Mouse (Mus musculus) heart, embryonic 14.5 days (tissue): ENCODE results near the gene Dync1i1. TPM values are rescaled to one million over a fixed set of nuclear protein-coding genes. Genes with fewer than 3 reads are reported as not detected.

Source experiments
- ATAC-seq: fragments of 200-750 bp; cut with Nextera tagmentation; 2 replicates; pipeline ENCODE4 v1.8.0; 2017; ENCODE audit warnings: low read depth, moderate TSS enrichment; ENCODE audit not compliant: insufficient number of reproducible peaks, insufficient read depth, low FRiP score
- H3K27ac ChIP-seq, 2 experiments: fragments of 200-500 bp in 1 of 2; fragments of 300-500 bp in 1 of 2; sonication (generic) in 1 of 2; replicated peaks in 1 of 2; 2 replicates each; pipeline ENCODE4 v1.5.1; 2012 to 2014; ENCODE audit warnings: low read depth in 2 of 2, low read length in 2 of 2, control low read depth in 1 of 2, mild to moderate bottlenecking in 1 of 2, mixed read lengths in 1 of 2; ENCODE audit not compliant: control insufficient read depth in 1 of 2, insufficient read depth in 1 of 2
- H3K27me3 ChIP-seq: fragments of 300-500 bp; sonication (generic); 2 replicates; pipeline ENCODE4 v1.6.1; 2014; ENCODE audit warnings: mild to moderate bottlenecking, low read length, control low read depth; ENCODE audit not compliant: control insufficient read depth, insufficient read depth
- H3K36me3 ChIP-seq: fragments of 300-500 bp; sonication (generic); 2 replicates; pipeline ENCODE4 v1.6.1; 2014; ENCODE audit warnings: mild to moderate bottlenecking, control low read depth, low read length, mixed read lengths; ENCODE audit not compliant: control insufficient read depth, insufficient read depth
- H3K4me1 ChIP-seq, 2 experiments: fragments of 200-500 bp in 1 of 2; fragments of 300-500 bp in 1 of 2; sonication (generic) in 1 of 2; 2 replicates each; pipeline ENCODE4 v1.6.1; 2012 to 2014; ENCODE audit warnings: low read length in 2 of 2, control low read depth in 1 of 2, mixed read lengths in 1 of 2; ENCODE audit not compliant: control insufficient read depth in 2 of 2, insufficient read depth in 2 of 2
- H3K4me2 ChIP-seq: fragments of 300-500 bp; sonication (generic); 2 replicates; pipeline ENCODE4 v1.6.1; 2014; ENCODE audit warnings: mild to moderate bottlenecking, low read length
- H3K4me3 ChIP-seq, 2 experiments: fragments of 200-500 bp in 1 of 2; fragments of 300-500 bp in 1 of 2; sonication (generic) in 1 of 2; 2 replicates each; pipeline ENCODE4 v1.5.1; 2012 to 2014; ENCODE audit warnings: low read length in 2 of 2, mild to moderate bottlenecking in 2 of 2, control low read depth in 1 of 2, low read depth in 1 of 2, moderate library complexity in 1 of 2; ENCODE audit not compliant: control insufficient read depth in 1 of 2, insufficient read depth in 1 of 2
- H3K9ac ChIP-seq: fragments of 300-500 bp; sonication (generic); 2 replicates; pipeline ENCODE4 v1.6.1; 2014; ENCODE audit warnings: mild to moderate bottlenecking, low read length
- H3K9me3 ChIP-seq: fragments of 300-500 bp; sonication (generic); 2 replicates; pipeline ENCODE4 v1.6.1; 2016; ENCODE audit warnings: low read length, control low read depth; ENCODE audit not compliant: control insufficient read depth
- WGBS: fragments of 180-500 bp; shearing (Covaris S2); extraction: QIAGEN DNeasy Blood & Tissue Kit; methylation state at CpG from one replicate; pipeline ENCODE4 v1.1.7; 2014; 5-methylcytosine and 5-hydroxymethylcytosine counted together
- polyA plus RNA-seq: library from polyadenylated mRNA; unstranded; fragments of >200 nt; fragmentation: Nextera tagmentation; extraction: Ambion mirVana; gene quantifications from 2 replicates; pipeline ENCODE4 v1.2.1, GENCODE M21; 2014

Dync1i1 gene
- polyA plus RNA-seq, 1 experiment from 2014 or later, result 3.3 TPM

DNA sequence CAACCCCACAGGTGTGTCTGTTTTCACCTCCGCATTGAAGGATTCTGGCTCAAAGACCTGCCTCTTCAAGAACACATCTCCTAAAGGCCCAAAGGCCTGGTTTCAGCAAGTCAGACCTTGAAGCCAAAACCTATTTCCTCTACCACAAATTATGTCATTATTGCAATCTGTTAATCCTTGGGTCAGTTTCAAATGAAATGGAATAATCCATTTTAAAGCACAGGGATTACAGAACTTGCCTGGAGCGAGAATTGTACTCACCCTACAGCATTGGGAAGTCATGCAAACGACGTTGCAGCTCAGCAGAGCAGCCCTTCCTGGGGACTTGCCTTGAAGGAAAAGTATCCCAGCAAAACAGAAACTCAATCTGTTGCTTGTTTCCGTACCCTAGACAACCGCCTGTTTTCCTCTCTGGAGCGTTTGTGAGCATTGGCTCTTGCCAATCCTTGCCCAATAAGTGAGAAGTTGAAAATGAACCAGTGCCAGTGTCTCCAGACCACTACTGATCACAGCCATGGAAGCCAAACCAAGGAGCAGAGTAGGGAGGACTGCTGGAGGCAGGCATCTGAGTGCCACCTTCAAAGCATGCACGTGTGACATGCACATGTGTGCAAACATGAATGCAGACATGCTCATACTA lies 241.5 kb downstream of the Dync1i1 start:
- Histone ChIP-seq H3K9me3 (no peaks in the 10 kb centered on the region), H3K4me1 (peaks cover 0 to 8% of the 10 kb centered on the region in 2 experiments; a peak in 2 of 4 replicates), H3K4me3 (no peak overlapping the region), H3K27ac (no peak overlapping the region), H3K9ac (no peak overlapping the region), H3K4me2 (no peak overlapping the region), H3K36me3 (no peaks in the 10 kb centered on the region), H3K27me3 (no peaks in the 10 kb centered on the region)
- WGBS, result 86% methylated on average over 8 of the region's 8 CpGs
- no peak for ATAC-seq

- no peak for ATAC-seq
- no peaks in the 10 kb centered on the region for H3K9me3 ChIP-seq
- 68% methylated on average over 4 of the region's 4 CpGs for WGBS
- H3K9ac ChIP-seq, result no peak overlapping the region
- no peak overlapping the region for H3K4me2 ChIP-seq
- no peak overlapping the region for H3K4me3 ChIP-seq
- no peaks in the 10 kb centered on the region for H3K27me3 ChIP-seq
- no peaks in the 10 kb centered on the region for H3K36me3 ChIP-seq
- no peak overlapping the region for H3K27ac ChIP-seq
- H3K4me1 ChIP-seq, result peaks cover 0 to 8% of the 10 kb centered on the region in 2 experiments; a peak in 2 of 4 replicates
Observed at GRCm38 (mm10) chr6:5967545-5967944, 242.1 kb downstream of the Dync1i1 start.

DNA sequence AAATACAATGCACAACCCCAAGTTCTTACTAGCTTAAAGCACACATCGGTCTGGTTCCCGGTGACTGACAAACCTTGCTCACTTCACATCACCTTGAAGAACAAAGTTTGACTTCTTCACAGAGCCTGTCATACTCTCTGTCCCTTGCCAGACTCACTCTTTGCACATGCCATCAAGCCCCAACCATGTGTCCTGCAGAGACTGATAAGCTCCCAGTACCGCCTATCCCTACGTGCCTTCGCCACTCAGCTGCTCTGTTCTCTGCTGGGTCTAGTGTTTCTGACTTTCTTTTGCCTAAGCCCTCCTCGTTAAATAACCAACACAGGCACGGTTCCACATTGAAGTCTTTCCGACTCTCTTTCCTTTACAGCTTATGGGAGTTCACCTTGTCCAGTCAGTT lies 244.2 kb downstream of the Dync1i1 start:
- Histone ChIP-seq H3K4me1 (peaks cover 0 to 8% of the 10 kb centered on the region in 2 experiments; a peak in 2 of 4 replicates), H3K4me3 (no peak overlapping the region), H3K9me3 (no peaks in the 10 kb centered on the region), H3K9ac (no peak overlapping the region), H3K36me3 (no peaks in the 10 kb centered on the region), H3K27ac (no peak overlapping the region), H3K27me3 (no peaks in the 10 kb centered on the region), H3K4me2 (peak overlapping the region; percentile 16; the same call in 1 of the 2 replicates)
- no peak for ATAC-seq
- WGBS, result 45% methylated on average over 8 of the region's 8 CpGs

GRCm38 (mm10) chr6:5976241-5976640 lies 250.8 kb downstream of the Dync1i1 start:
- H3K4me2 ChIP-seq, result no peak overlapping the region
- WGBS, result 34% methylated on average over 4 of the region's 4 CpGs
- peaks cover 0 to 5% of the 10 kb centered on the region in 2 experiments; a peak in 1 of 4 replicates for H3K4me1 ChIP-seq
- no peak overlapping the region for H3K4me3 ChIP-seq
- no peaks in the 10 kb centered on the region for H3K9me3 ChIP-seq
- H3K27ac ChIP-seq, result peak overlapping the region; percentile 70 to 79
- no peaks in the 10 kb centered on the region for H3K36me3 ChIP-seq
- H3K9ac ChIP-seq, result no peak overlapping the region
- H3K27me3 ChIP-seq, result no peaks in the 10 kb centered on the region
- no peak for ATAC-seq

- ATAC-seq, result no peak
- Histone ChIP-seq H3K9ac (no peak overlapping the region), H3K27ac (peak overlapping the region; percentile 70 to 79), H3K4me1 (peaks cover 0 to 5% of the 10 kb centered on the region in 2 experiments; a peak in 1 of 4 replicates), H3K4me3 (no peak overlapping the region), H3K9me3 (no peaks in the 10 kb centered on the region), H3K4me2 (peak overlapping the region; percentile 23; the same call in 1 of the 2 replicates), H3K36me3 (no peaks in the 10 kb centered on the region), H3K27me3 (no peaks in the 10 kb centered on the region)
- WGBS, result 54% methylated on average over 15 of the region's 15 CpGs
Observed at GRCm38 (mm10) chr6:5977238-5977920, 251.9 kb downstream of the Dync1i1 start.

- Histone ChIP-seq H3K9ac (no peak overlapping the region), H3K36me3 (no peaks in the 10 kb centered on the region), H3K4me3 (no peak overlapping the region), H3K27ac (no peak overlapping the region), H3K9me3 (no peaks in the 10 kb centered on the region), H3K4me2 (no peak overlapping the region), H3K4me1 (peaks cover 9 to 21% of the 10 kb centered on the region in 2 experiments; a peak in 3 of 4 replicates), H3K27me3 (no peaks in the 10 kb centered on the region)
- no peak for ATAC-seq
- 76% methylated on average over 6 of the region's 6 CpGs for WGBS
Observed at GRCm38 (mm10) chr6:5991243-5991642, 265.8 kb downstream of the Dync1i1 start.

DNA sequence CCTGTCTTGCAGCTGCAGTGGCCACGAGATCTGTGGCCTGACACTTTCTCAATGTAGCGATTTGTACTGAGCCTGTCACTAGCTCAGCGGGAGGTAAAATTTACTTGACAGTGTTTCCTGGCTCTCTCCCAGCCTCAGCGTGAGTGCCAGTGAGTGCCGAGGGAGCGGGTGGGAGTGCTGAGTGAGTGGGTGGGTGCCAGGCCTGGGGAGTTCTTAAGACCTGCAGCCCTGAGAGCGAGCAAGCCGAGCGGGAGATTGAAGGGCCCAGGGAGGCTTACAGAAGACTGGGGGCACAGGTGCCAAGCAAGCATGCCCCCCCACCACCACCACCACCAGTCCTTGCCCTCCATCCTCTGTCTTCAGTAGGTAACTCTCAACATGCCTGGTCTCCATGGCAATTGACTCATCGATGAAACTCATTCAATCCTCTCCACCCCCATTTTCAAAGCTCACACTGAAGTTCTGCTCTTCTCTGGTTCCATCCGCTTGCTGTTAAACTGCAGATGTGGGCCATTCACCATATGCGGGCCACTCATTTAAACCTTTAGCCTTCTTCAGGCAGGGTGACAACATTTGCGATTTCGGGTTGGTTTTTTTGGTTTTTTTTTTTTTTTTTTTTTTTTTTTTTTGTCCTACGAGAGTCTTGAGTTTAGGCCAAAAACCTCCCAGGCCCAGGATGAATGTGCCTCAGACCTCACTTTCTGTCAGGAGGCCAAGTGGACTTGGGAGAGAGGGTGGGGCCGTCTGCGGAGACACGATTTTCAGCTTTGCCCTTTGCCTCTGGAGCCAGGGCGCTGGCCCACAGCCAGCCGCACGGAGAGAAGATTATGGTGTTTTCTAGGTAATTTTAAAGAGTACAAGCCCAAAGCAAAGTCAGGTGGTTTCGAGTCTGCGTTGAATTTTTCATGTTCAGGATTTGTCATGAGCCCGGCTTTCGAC lies 266.6 kb downstream of the Dync1i1 start:
- Histone ChIP-seq H3K36me3 (no peaks in the 10 kb centered on the region), H3K9me3 (no peaks in the 10 kb centered on the region), H3K27me3 (no peaks in the 10 kb centered on the region), H3K9ac (peak overlapping the region; percentile 21; the same call in 1 of the 2 replicates), H3K4me1 (peaks cover 9 to 21% of the 10 kb centered on the region in 2 experiments; a peak in 3 of 4 replicates), H3K4me2 (peak overlapping the region; percentile 44), H3K4me3 (no peak overlapping the region), H3K27ac (no peak overlapping the region; a peak in 1 of 4 replicates)
- no peak for ATAC-seq
- 46% methylated on average over 25 of the region's 25 CpGs for WGBS
